Mouse (Mus musculus) cerebellum, adult 8-10 months (tissue): ENCODE measurements around the gene Zfp319.

Experiments
- DNase-seq: peaks from one replicate; pipeline ENCODE4 v3.0.0; 2022

Gene Zfp319

GRCm38 (mm10) chr8:95305526-95305925 is 26.2 kb downstream of the Zfp319 start:
- no peak for DNase-seq

GRCm38 (mm10) chr8:95302410-95302809 is 29.3 kb downstream of the Zfp319 start:
- no peak for DNase-seq

GRCm38 (mm10) chr8:95293891-95294290 is 37.9 kb downstream of the Zfp319 start:
- DNase-seq: no peak

- peak; percentile 8 for DNase-seq
Observed at GRCm38 (mm10) chr8:95293172-95293571, 38.6 kb downstream of the Zfp319 start.

GRCm38 (mm10) chr8:95289066-95289650 is 42.6 kb downstream of the Zfp319 start:
- no peak for DNase-seq

GRCm38 (mm10) chr8:95281493-95281892 is 50.3 kb downstream of the Zfp319 start:
- no peak for DNase-seq
